Mouse (Mus musculus) limb, embryonic 14.5 days (tissue): ENCODE data around the gene Brd3. TPM values are rescaled to one million over a fixed set of nuclear protein-coding genes. Genes with fewer than 3 reads are reported as not detected.
"Not testable (repeated sequence)": the region's sequence is repeated elsewhere in the genome, so short reads cannot be mapped to it uniquely, and the experiment has no call there.

Experiments
- ATAC-seq: fragments of 200-750 bp; cut with Nextera tagmentation; 2 replicates; pipeline ENCODE4 v1.8.0; 2017; ENCODE audit warnings: low read depth, moderate number of reproducible peaks, moderate TSS enrichment; ENCODE audit not compliant: low FRiP score
- DNase-seq: peaks from one replicate; pipeline ENCODE4 v3.0.0-alpha.2; 2015; ENCODE audit warnings: low spot score
- H3K27ac ChIP-seq: fragments of 300-500 bp; sonication (generic); replicated peaks from 2 replicates; pipeline ENCODE4 v1.5.1; 2014; ENCODE audit warnings: low read depth, mild to moderate bottlenecking, low read length, moderate library complexity, mixed read lengths
- H3K27me3 ChIP-seq: fragments of 300-500 bp; sonication (generic); 2 replicates; pipeline ENCODE4 v1.6.1; 2014; ENCODE audit warnings: low read length, mixed read lengths; ENCODE audit not compliant: control insufficient read depth, insufficient read depth
- H3K36me3 ChIP-seq: fragments of 300-500 bp; sonication (generic); 2 replicates; pipeline ENCODE4 v1.6.1; 2014; ENCODE audit warnings: mild to moderate bottlenecking, low read length, moderate library complexity, mixed read lengths; ENCODE audit not compliant: control insufficient read depth, insufficient read depth
- H3K4me1 ChIP-seq: fragments of 300-500 bp; sonication (generic); 2 replicates; pipeline ENCODE4 v1.6.1; 2014; ENCODE audit warnings: antibody characterized with exemption, low read length, mixed read lengths; ENCODE audit not compliant: control insufficient read depth, insufficient read depth
- H3K4me2 ChIP-seq: fragments of 300-500 bp; sonication (generic); replicated peaks from 2 replicates; pipeline ENCODE4 v1.6.1; 2014; ENCODE audit warnings: low read depth, mild to moderate bottlenecking, low read length, moderate library complexity; ENCODE audit not compliant: severe bottlenecking
- H3K4me3 ChIP-seq: fragments of 300-500 bp; sonication (generic); replicated peaks from 2 replicates; pipeline ENCODE4 v1.5.1; 2014; ENCODE audit warnings: low read length
- H3K9ac ChIP-seq: fragments of 300-500 bp; sonication (generic); 2 replicates; pipeline ENCODE4 v1.6.1; 2014; ENCODE audit warnings: mild to moderate bottlenecking, low read depth, low read length, moderate library complexity; ENCODE audit not compliant: severe bottlenecking
- H3K9me3 ChIP-seq: fragments of 300-500 bp; sonication (generic); 2 replicates; pipeline ENCODE4 v1.6.1; 2016; ENCODE audit warnings: low read length; ENCODE audit not compliant: control insufficient read depth
- POLR2A ChIP-seq: fragments of 200-500 bp; IDR thresholded peaks from 2 replicates; pipeline ENCODE4 v1.8.0; 2012; ENCODE audit warnings: inconsistent platforms, mild to moderate bottlenecking, moderate library complexity, borderline replicate concordance; ENCODE audit not compliant: insufficient read depth, insufficient read length; ENCODE audit errors: extremely low read depth
- WGBS: fragments of 180-500 bp; shearing (Covaris S2); extraction: QIAGEN DNeasy Blood & Tissue Kit; methylation state at CpG from one replicate; pipeline ENCODE4 v1.1.7; 2014; 5-methylcytosine and 5-hydroxymethylcytosine counted together
- polyA plus RNA-seq, 2 experiments: library from polyadenylated mRNA; depleted of rRNA in 1 of 2; stranded (reverse) in 1 of 2; unstranded in 1 of 2; fragments of >200 nt; fragmentation: Nextera tagmentation in 1 of 2; extraction: Ambion mirVana in 1 of 2; gene quantifications; 2 replicates each; pipeline versions ENCODE4 v1.2.1 to v1.2.3; 2012 to 2014

The Brd3 gene
- polyA plus RNA-seq, 2 experiments, result 75.5 to 155 TPM

GRCm38 (mm10) chr2:27510706-27511105 lies 3.2 kb upstream of the Brd3 start:
- 90% methylated on average over 7 of the region's 7 CpGs for WGBS
- Histone ChIP-seq H3K4me3 (no peak overlapping the region), H3K27ac (no peak overlapping the region), H3K4me1 (peaks cover 9% of the 10 kb centered on the region), H3K4me2 (no peak overlapping the region), H3K9me3 (no peaks in the 10 kb centered on the region), H3K9ac (no peak overlapping the region), H3K36me3 (no peaks in the 10 kb centered on the region), H3K27me3 (no peaks in the 10 kb centered on the region)
- DNase-seq (no peak), ATAC-seq (no peak)
- TF ChIP-seq POLR2A, result no peak

DNA sequence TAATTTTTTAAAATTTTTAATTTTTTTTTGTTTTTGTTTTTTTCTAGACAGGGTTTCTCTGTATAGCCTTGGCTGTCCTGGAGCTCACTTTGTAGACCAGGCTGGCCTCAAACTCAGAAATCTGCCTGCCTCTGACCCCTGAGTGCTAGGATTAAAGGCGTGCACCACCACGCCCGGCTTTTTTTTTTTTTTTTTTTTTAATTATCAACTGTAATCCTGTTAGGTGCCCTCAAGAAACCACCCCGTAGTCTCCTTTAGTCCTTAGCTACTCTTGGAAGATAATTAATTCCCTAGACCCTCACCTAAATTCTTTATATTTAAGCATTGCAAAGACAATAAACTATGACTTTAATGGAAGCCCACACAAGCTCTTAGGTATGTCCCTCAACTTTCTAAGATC lies 804 bp downstream of the Brd3 start:
- H3K36me3 ChIP-seq, H3K9ac ChIP-seq, H3K4me2 ChIP-seq, H3K27me3 ChIP-seq, H3K4me3 ChIP-seq, H3K9me3 ChIP-seq, ATAC-seq, DNase-seq, H3K27ac ChIP-seq: not testable (repeated sequence)
- 85% methylated on average over 4 of the region's 4 CpGs for WGBS
- peaks cover 14% of the 10 kb centered on the region; the same call in 1 of the 2 replicates for H3K4me1 ChIP-seq

GRCm38 (mm10) chr2:27505539-27505938 lies 1.9 kb downstream of the Brd3 start:
- DNase-seq (peak; percentile 71), ATAC-seq (peak; percentile 75)
- Histone ChIP-seq H3K4me1 (peaks cover 14% of the 10 kb centered on the region; the same call in 1 of the 2 replicates), H3K36me3 (no peaks in the 10 kb centered on the region), H3K9ac (no peak overlapping the region), H3K4me3 (no peak overlapping the region), H3K27ac (peak overlapping the region; percentile 50; the same call in 1 of the 2 replicates), H3K4me2 (no peak overlapping the region), H3K27me3 (no peaks in the 10 kb centered on the region), H3K9me3 (no peaks in the 10 kb centered on the region)
- WGBS, result 8% methylated on average over 6 of the region's 6 CpGs
- TF ChIP-seq POLR2A, result no peak

GRCm38 (mm10) chr2:27504113-27504885 lies 3.2 kb downstream of the Brd3 start:
- no peak overlapping the region for H3K4me3 ChIP-seq
- H3K27me3 ChIP-seq, result no peaks in the 10 kb centered on the region
- TF ChIP-seq POLR2A, result no peak
- H3K4me1 ChIP-seq, result peaks cover 14% of the 10 kb centered on the region; the same call in 1 of the 2 replicates
- H3K36me3 ChIP-seq, result no peaks in the 10 kb centered on the region
- H3K4me2 ChIP-seq, result no peak overlapping the region
- DNase-seq, result no peak
- no peak for ATAC-seq
- H3K9me3 ChIP-seq, result no peaks in the 10 kb centered on the region
- 64% methylated on average over 7 of the region's 7 CpGs for WGBS
- no peak overlapping the region for H3K9ac ChIP-seq
- 0 out of 2 replicates have a peak overlapping the region, but pooled peaks have one; percentile 28 for H3K27ac ChIP-seq

GRCm38 (mm10) chr2:27496391-27497028 lies 11.0 kb downstream of the Brd3 start:
- H3K4me3 ChIP-seq, result peak overlapping the region; percentile 22
- H3K36me3 ChIP-seq, result no peaks in the 10 kb centered on the region
- H3K4me1 ChIP-seq, result no peaks in the 10 kb centered on the region
- no peak overlapping the region for H3K27ac ChIP-seq
- 56% methylated on average over 23 of the region's 23 CpGs for WGBS
- no peaks in the 10 kb centered on the region for H3K27me3 ChIP-seq
- H3K4me2 ChIP-seq, result peak overlapping the region; percentile 43
- no peak overlapping the region for H3K9ac ChIP-seq
- H3K9me3 ChIP-seq, result no peaks in the 10 kb centered on the region
- no peak for DNase-seq
- no peak for ATAC-seq
- no peak for TF ChIP-seq POLR2A
